Mouse (Mus musculus): ENCODE data around the gene Apol7e. TPM values are rescaled to one million over a fixed set of nuclear protein-coding genes. Genes with fewer than 3 reads are reported as not detected.
A peak's percentile ranks its signal among the peaks of the same experiment; 100 is the strongest.
"Not testable (repeated sequence)": the region's sequence is repeated elsewhere in the genome, so short reads cannot be mapped to it uniquely, and the experiment has no call there.

The Apol7e gene
- not detected for total RNA-seq (2021)
- long read RNA-seq, result 0 reads

DNA sequence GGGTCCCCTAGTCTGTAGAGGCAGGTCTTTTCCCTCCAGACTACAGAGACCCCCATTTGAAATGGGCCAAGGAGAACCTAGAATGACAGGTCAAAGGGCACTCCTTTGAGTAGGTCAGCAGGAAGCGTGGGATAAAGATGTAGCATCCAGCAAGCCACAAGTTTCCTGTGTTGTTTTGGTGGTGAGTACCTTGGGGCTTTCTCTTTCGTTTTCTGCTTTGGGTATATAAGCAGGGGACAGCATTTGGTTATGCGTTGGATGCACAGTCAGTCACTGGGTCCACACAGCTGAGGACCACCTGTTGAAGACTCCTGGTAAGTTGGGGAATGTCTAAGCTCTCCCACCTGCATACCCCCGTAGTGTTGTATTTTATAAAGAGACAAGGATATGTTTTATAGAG lies at the start of gene Apol7e:
Gene Apol7e, plus strand, starts transcription at position 202 of the 400 bp plus-strand sequence.
- DNase-seq (ENCODE audit: low spot score in 2 of 2), result not testable (repeated sequence)

DNA sequence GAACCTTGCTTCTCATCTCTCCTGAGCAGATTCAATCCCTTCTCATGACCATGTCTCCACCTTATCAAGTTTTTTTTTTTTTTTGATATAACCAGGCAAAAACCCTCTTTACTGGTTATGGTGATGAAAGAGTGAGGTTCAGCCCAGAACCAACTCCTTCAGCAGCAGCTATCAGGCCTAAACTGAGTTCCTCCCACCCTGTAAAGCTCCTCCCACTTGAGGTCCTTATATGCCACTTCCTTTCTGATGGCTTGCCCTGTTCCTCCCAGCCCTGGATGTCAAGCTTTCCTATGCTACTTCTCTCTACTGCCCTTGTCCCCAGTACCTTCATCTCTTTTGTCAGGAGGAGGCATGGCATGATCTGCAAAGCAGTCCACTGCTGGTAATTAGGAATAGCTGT lies 47.5 kb upstream of the Apol7e start:
- not testable (repeated sequence) for DNase-seq (ENCODE audit: low spot score in 2 of 2)

DNA sequence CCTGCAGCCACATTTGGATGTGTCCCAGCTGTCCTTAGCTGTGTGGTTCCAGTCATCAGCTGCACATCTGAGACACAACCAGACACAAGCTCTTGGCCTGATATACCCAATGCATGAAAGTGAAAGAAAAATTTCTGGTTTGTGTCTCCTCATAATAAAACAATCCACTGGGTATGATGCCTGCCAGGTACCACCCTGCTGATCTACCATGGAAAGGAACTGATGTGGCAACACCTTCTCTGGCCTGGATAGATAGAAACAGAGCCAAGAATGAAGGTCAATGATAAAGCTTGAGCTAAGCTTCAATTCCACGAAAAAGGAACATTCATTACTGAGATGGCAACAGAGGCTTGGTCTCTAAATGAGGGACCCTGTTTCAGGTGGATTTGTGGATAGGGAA lies 38.9 kb upstream of the Apol7e start:
- not testable (repeated sequence) for DNase-seq (ENCODE audit: low spot score in 2 of 2)

DNA sequence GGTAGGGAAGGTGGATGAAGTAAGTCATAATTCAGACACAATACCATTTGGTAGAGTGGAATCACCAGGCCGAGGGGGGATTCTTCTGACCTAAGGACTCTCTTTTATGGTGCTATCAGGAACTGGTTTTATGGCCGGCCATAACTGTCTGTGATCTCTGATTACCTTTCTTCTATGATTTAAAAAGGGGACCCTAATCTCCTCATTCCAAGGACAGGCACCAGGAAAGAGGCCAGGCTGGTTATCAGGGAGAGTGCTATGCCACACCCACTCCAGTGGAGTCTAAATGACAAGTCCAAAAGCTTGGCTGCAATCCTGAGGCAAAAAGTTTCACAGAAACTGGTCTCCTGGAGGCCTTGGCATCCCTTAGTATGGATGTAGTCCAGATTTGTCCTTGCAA lies 36.8 kb upstream of the Apol7e start:
- DNase-seq (ENCODE audit: low spot score in 2 of 2), result not testable (repeated sequence)

DNA sequence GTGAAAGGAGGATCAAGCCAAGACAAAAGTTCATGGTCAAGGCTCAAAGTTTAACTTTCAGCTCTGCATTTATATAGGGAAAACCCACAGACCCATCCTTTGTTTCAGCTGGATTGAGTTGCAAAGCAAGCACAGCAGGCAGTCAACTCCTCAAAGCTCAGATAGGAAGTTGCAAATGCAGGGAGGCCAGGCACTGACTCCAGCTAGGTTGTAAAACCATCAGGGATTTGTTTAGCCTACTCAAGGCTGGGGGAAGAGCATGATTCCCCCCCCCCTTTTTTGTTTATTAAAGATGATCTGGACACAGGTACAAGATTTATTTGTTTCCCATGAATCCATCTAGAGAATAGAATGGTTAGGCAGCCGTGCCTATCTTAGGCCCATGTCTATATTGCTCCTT lies 24.6 kb upstream of the Apol7e start:
- not testable (repeated sequence) for DNase-seq (ENCODE audit: low spot score in 2 of 2)

DNA sequence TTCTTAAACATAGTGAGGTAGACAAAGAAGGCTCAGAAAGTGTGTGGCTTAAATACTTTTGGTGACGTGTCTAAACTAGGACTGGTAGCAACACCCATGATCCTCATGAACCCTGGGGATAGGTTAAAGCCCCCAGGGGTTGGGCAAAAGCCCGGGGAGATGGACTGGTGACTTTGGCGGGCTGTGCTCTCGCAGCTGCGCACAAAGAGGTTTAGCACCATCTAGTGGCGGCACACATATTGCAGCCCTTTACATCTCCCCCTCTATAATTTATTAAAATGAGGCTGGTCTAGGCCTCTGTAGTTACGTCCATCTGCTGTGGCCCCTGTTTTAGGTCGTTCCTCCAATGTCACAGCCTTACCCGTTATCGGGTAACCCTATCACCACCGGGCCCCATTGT lies 14.7 kb upstream of the Apol7e start:
- DNase-seq (ENCODE audit: low spot score in 2 of 2), result peak in 1 of 2 experiments; percentile 44

DNA sequence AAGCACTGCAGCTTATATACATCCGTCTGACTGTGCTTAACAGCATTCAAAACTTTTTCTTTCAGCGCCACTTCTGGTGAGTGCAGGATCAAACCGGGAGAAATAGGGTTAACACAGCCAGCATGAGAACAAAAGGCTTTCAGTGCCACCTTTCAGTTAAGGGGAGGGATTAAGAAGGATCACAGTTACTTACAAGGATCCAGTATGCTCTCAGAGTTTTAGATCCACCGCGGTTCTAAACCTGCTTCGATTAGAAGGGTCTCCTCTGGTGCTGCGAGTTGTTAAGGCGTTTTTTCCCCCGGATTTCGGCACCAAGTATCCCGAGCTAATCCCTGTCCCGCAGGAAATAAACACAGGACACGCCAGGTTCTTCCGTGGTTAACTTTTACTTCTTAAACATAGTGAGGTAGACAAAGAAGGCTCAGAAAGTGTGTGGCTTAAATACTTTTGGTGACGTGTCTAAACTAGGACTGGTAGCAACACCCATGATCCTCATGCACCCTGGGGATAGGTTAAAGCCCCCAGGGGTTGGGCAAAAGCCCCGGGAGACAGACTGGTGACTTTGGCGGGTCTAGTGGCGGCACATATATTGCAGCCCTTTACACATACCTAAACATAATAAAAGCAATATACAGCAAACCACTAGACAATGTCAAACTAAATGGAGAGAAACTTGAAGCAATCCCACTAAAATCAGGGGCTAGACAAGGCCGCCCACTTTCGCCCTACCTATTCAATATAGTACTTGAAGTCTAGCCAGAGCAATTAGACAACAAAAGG lies 6.9 kb upstream of the Apol7e start:
- not testable (repeated sequence) for DNase-seq (ENCODE audit: low spot score in 2 of 2)

DNA sequence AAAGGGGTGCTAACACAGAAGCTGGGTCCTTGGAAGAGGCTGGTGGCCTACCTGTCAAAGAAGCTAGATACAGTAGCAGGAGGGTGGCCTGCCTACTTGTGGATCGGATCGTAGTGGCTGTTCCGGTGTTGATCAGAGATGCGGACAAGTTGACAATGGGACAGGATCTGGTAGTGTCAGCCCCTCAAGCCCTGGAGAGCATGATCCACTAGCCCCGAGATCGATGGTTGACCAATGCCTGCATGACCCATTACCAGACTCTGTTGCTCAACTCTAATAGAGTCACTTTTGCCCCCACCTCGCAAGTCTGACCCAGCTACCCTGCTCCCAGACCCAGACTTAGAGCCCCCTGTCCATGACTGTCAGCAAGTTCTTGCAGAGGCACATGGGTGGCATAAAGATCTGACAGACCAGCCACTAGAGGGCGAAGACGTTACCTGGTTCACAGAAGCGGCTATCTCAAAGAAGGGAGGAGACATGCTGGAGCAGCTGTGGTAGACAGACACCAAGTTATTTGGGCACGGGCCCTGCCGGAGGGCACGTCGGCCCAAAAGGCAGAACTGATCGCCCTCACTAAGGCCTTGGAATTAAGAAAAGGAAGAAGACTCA lies 3.9 kb upstream of the Apol7e start:
- not testable (repeated sequence) for DNase-seq (ENCODE audit: low spot score in 2 of 2)

DNA sequence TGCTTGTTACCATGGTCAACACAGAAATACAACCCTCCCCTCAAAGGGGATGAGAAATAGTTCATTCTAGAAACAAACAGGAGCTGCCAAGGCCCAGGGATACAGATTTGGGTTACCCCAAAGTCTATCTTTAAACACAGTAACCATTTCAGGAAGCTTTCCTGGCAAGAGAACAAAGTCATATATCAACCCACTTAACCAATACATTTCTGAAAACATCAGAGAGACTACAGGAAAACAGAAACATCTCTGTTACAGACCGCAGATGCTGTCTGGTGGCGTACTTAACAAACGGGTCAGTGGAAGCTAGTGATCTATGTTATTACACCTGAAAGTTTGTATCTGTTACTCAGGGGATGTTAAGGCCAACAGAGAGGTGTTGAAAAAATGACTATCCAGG lies 6.6 kb downstream of the Apol7e start:
- DNase-seq (ENCODE audit: low spot score in 2 of 2), result not testable (repeated sequence)

DNA sequence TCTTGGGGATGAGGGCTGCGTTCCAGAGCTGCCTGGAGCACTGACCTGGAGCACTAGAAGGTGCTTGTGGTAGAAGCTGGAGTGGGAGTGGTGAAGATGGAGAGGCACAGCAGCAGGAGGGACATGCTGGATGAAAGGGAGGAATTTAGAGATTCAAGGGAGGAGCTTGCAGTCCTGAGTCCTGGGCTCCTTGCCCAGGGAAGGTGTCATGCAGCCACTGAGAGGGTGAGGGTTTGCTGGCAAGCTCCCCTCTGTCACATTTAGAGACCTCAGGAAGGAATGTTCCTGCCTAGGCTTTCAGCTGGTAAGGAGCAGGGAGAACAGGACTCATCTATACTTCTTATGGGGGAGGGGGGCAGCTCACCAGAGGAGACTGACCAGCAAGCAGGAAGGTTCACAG lies 10.3 kb downstream of the Apol7e start:
- not testable (repeated sequence) for DNase-seq (ENCODE audit: low spot score in 2 of 2)

DNA sequence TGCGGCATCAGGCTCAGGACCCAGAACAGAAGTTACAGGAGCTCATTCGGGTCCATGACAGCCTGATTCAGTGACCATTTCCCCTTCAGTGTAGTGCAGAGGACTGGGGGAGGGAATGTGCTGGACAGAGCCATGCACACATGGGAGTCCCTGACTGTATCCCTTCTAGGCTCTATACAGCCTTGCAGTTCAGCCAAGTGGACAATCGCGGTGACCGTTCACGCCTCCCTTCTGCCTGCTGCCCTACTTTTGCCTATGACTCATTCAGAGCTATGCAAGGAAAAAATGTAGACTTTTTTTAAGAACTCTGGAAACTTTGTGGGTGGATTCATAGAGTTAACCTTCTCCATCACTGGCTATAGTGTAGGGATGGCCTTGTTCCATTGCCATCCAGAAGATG lies 19.6 kb downstream of the Apol7e start:
- DNase-seq (ENCODE audit: low spot score in 2 of 2), result not testable (repeated sequence)

DNA sequence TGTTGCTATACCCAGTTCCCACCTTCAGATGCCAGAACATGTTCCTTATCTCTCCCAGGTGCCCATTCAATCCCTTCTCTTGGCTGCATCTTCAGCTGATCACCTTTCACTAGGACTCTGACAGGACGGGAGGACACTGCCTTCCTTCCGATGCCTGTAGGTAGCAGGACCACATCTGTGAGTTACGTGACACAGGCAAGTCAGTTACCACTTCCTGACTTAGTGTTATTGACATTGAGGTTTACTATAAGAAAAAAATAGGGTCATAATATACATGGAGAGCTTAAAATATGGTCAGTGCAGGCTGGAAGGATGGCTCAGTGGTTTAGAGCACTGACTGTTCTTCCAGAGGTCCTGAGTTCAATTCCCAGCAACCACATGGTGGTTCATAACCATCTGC lies 22.9 kb downstream of the Apol7e start:
- DNase-seq (ENCODE audit: low spot score in 2 of 2), result not testable (repeated sequence)

DNA sequence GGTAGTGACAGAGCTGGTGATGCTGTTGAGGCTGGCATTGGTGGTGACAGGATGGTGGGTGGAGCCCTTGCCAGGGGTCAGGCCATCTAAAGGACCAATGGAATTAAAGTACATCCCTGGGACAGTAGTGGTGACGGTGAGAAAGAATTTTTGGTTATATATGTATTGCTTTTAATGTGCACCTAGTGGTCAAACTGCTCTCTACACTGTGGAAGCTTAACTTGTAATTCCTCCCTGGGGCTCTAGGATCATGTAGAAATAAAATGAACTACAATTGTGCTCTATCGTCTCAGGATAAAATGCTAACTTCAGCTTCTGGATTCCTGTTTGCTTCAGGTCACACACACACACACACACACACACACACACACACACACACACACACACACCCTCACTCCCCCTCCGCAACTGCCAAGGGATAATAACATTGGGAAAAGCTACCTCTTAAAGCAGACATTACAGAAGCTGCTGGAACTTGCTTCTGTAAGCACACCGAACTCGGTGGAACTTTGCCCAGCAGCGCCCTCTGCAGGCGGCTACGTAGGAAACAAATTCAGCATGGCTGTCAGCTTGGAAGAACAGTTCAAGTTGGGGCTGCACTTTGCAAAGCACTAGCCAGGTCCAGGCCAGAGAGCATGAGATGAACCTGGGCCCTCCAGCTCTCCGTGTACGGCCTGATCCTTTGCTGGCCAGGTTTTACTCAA lies 25.7 kb downstream of the Apol7e start:
- not testable (repeated sequence) for DNase-seq (ENCODE audit: low spot score in 2 of 2)

DNA sequence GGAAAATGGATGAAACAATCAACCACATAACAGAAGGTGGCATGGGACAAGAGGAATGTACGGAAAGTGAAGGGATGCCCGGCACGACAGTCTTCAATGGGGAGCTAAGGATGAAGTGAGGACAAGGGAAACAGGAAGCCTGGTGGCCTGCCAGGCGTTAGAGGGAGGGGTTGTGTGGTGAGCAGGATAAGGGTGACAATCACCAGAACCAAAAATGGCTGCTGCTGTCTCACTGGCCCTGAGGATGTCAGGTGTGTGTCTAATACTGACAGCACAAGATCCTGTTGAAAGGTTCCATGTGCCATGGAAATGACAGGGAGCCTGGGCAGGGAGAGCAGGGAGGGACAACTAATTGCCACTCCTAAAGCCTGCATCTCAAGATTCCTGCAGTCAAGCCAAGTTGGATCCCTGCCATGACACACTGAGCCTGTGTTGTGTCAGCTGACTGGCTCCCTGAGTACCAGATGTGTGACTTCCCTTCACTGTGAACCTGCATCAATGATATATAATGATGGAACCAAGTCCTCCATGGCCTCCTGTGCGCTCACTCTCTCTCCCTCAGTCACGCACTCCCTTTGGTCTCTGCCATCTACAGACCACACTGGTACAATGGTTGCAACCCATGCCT lies 26.9 kb downstream of the Apol7e start:
- not testable (repeated sequence) for DNase-seq (ENCODE audit: low spot score in 2 of 2)

DNA sequence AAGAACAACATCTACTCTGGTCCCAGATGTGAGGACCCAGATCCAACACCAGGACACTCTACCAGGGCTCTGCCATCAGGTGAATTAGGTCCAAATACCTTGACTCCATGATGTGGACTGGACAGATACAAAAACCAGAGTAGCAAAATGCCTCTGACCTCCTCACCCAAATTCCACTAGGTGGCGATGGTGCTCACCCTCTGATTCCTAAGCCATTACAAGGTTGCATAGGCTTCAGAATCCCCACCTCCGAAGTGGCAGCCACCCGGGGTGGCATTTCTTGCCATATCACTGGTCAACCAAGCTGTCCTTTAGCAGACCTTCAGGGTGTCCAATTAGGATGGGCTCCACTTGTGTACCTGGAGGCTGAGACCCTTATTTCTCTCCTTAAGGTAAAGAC lies 28.5 kb downstream of the Apol7e start:
- not testable (repeated sequence) for DNase-seq (ENCODE audit: low spot score in 2 of 2)

DNA sequence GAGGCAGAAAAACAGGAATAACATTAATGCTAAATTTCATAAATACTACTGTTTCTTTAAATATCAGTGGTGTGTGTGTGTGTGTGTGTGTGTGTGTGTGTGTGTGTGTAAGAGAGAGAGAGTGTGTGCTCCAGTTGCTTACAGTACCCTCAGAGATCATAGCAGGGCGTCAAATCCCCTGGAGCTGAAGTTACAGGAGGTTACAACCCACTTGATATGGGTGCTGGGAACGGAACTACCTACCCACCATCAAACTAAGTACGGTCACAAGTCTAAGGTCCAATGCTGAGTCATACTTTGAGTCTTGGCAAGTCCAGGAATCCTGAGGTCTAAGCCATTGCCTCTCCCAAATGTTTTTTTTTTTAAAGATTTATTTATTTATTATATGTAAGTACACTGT lies 29.1 kb downstream of the Apol7e start:
- DNase-seq (ENCODE audit: low spot score in 2 of 2), result not testable (repeated sequence)

DNA sequence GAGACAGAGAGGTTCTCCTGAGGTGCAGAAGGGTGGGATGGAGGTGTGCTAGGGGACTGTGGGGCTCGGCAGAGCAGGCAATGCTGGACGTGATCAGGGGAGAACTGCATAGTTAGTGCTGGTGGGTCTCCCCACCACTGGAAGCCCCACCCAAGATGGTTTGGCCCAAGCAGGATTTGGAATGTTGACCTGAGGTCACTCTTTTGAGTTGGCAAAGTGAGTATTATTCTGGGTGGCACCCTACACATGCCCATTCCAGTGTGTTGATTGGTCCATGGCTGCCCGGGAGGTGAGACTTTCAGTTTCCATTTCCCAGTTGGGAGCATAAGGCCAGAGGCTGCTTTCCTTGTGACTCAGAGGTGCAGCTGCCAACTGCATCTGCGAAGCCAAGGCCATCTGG lies 30.1 kb downstream of the Apol7e start, which contains the start of gene Apol9b:
Gene Apol9b, plus strand, starts transcription at position 301 of the 400 bp plus-strand sequence.
- not testable (repeated sequence) for DNase-seq (ENCODE audit: low spot score in 2 of 2)

DNA sequence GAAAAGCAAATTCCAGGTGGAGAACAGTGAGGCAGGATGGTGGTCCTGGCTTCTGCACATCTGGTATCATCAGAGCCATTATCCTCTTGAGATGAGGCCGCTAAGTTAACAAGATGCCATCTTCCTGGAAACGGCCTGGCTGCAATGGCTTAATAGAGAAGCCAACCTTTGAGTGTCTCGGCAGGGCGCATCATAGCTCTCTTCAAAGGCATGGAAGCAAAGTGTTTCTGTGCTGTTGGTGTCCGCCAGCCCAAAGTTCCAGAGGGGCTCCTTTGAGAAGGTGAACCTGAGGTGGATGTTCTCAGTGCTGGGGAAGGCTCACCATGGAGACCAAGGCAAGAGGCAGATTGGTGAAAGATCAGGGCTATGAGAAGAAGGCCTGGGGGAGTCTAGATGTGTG lies 32.9 kb downstream of the Apol7e start:
- DNase-seq (ENCODE audit: low spot score in 2 of 2), result no peak

DNA sequence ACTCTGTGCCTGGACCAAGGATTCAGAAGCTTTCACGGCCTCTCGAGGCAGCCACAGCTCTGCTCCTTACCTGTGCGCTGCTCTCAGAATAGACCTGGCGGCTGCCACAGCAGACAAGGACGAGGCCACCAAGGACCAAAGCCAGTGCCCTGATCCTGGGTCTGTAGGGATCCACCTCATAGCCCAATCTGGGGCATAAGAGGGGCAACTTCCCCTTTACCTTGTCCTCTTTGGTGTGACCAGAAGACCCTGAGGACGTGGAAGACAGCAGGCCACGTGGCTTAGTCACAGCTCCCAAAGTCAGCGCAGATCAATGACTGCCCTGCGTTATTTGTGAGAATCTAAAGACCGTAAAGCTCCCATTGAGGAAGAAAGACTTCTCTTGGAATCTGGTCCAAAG lies 34.2 kb downstream of the Apol7e start:
- DNase-seq (ENCODE audit: low spot score in 2 of 2), result not testable (repeated sequence)

DNA sequence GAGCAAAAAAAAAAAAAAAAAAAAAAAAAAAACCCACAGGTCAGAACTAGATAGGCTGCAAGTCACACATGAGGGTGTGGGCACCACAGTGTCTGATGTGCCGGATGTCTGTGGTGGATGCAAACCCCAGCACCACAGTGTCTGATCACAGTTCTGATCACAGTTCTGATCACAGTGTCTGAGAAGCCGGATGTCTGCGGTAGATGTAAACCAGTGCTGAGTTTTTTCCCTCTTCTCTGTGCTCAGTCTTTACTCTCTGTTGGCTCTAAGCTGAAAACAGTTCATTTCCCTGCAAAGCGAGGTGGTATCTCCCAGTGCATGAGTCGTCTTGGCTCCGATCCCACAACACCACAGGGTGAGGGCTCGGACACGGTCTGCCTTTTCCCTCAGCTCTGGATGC lies 34.7 kb downstream of the Apol7e start:
- not testable (repeated sequence) for DNase-seq (ENCODE audit: low spot score in 2 of 2)

DNA sequence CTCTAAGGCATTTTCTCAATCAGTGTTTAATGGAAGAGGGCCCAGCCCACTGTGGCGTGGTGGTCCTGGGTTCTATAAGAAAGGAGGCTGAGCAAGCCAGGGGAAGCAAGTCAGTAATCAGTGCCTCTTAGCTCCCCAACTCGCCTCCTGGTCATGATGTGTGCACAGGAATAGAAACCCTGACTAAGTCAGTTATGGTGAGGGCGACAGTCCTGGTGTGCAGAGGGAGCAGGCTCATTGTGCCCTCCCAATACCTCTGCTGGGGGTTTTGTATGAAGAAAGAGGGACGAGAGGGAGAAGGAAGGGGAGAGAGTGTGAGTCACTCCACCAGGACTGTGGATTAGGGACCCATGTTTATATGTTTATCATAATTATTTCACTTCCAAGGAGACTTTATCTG lies 35.2 kb downstream of the Apol7e start:
- not testable (repeated sequence) for DNase-seq (ENCODE audit: low spot score in 2 of 2)
